Mouse (Mus musculus): ENCODE measurements at regions not wholly inside any gene's neighbourhood (a gene's known extent, or its start where the extent isn't known, plus 50 kb on each side); places are given as distances from the start of the nearest gene placed in this dataset.

GRCm38 (mm10) chr2:160507816-160508564, 137.7 kb upstream of the Top1 start:
- no peaks in the 10 kb centered on the region for H3K27me3 ChIP-seq
- H3K27ac ChIP-seq (replicated peaks): peak overlapping the region; percentile 69
- H3K4me2 ChIP-seq (replicated peaks): peak overlapping the region; percentile 6; the same call in 1 of the 2 replicates
- peaks cover 30% of the 10 kb centered on the region for H3K4me1 ChIP-seq
- WGBS: 52% methylated on average over 22 of the region's 22 CpGs
- ATAC-seq (ENCODE audit: low FRiP score, low read depth): peak; percentile 72; the same call in 1 of the 2 replicates
- no peaks in the 10 kb centered on the region for H3K36me3 ChIP-seq
- H3K9ac ChIP-seq (replicated peaks): no peak overlapping the region
- H3K4me3 ChIP-seq: no peak overlapping the region
- no peaks in the 10 kb centered on the region for H3K9me3 ChIP-seq

DNA sequence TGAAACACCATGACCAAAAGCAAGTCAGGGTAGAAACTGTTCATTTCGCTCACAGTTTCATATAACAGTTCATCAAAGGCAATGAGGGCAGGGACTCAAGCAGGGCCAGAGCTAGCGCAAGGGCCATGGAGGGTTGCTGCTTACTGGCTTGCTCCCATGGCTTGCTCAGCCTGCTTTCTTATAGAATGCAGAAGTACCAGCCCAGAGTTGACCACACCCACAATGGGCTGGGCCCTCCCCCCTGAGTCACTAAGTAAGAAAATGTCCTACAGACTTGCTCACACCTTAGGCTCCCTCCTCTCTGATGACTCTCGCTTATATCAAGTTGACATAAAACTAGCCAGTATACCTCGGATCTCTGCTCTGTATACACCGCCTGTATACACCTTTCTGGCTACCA, 135.5 kb upstream of the Top1 start:
- Histone ChIP-seq H3K4me3 (no peak overlapping the region), H3K4me1 (peaks cover 18% of the 10 kb centered on the region), H3K4me2 (replicated peaks) (no peak overlapping the region), H3K36me3 (no peaks in the 10 kb centered on the region), H3K9ac (replicated peaks) (no peak overlapping the region), H3K27me3 (no peaks in the 10 kb centered on the region), H3K27ac (replicated peaks) (no peak overlapping the region), H3K9me3 (no peaks in the 10 kb centered on the region)
- no peak for ATAC-seq (ENCODE audit: low FRiP score, low read depth)
- WGBS: 88% methylated on average over 5 of the region's 5 CpGs

DNA sequence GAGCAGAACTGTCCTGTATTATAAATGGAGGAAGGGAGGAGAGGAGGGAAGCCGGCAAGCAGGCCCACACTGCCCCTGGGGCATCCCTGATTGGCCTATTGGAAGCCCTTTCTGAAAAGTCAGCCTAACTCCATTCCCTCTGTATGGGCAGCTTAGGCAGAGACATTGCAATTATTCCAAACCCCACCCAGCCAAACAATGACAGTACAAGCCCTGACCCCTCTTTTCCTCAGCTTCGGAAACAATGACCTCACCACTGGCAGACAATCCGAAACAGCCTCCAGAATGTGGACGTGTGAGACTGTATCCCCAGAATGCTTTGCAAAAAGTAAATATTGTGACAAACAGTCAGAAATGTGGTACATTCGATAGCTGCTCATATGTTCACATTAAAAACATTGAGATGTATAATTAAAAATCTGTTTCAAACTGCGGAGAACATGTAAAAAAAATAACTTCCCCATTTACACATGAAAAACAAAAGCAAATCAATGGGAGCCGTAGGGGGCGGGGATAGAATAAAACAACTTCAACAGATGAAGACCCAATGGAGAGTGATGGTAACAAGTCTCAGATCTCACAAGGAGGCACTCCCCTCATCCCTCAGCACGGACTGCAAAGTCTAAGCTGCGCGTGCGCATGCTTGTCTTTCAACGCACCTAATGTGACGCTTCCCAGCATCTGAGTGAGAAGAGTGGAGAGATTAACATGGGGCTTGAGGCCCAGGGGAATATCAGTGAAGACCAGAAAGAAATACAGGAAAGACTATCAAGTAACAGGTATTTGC, 134.9 kb upstream of the Top1 start:
- no peak overlapping the region for H3K27ac ChIP-seq (replicated peaks)
- 51% methylated on average over 14 of the region's 14 CpGs for WGBS

GRCm38 (mm10) chr2:160515621-160516020, 130.1 kb upstream of the Top1 start:
- Histone ChIP-seq H3K9me3 (no peaks in the 10 kb centered on the region), H3K27ac (replicated peaks) (no peak overlapping the region), H3K4me1 (peaks cover 8% of the 10 kb centered on the region), H3K4me2 (replicated peaks) (no peak overlapping the region), H3K27me3 (no peaks in the 10 kb centered on the region), H3K36me3 (no peaks in the 10 kb centered on the region), H3K4me3 (no peak overlapping the region), H3K9ac (replicated peaks) (no peak overlapping the region)
- ATAC-seq (ENCODE audit: low FRiP score, low read depth): no peak
- WGBS: 56% methylated on average over 6 of the region's 6 CpGs

More for the DNA sequence above, 134.9 kb upstream of the Top1 start:
- no peaks in the 10 kb centered on the region for H3K36me3 ChIP-seq
- no peak overlapping the region for H3K4me3 ChIP-seq
- no peaks in the 10 kb centered on the region for H3K27me3 ChIP-seq
- no peaks in the 10 kb centered on the region for H3K9me3 ChIP-seq
- H3K9ac ChIP-seq (replicated peaks): no peak overlapping the region
- H3K4me1 ChIP-seq: peaks cover 18% of the 10 kb centered on the region
- ATAC-seq (ENCODE audit: low FRiP score, low read depth): no peak
- H3K4me2 ChIP-seq (replicated peaks): no peak overlapping the region

- H3K9ac ChIP-seq (replicated peaks): no peak overlapping the region
- no peaks in the 10 kb centered on the region for H3K27me3 ChIP-seq
- H3K4me2 ChIP-seq (replicated peaks): no peak overlapping the region
- WGBS: 13% methylated on average over 6 of the region's 6 CpGs
- ATAC-seq (ENCODE audit: low FRiP score, low read depth): no peak
- no peak overlapping the region for H3K27ac ChIP-seq (replicated peaks)
- H3K4me1 ChIP-seq: peaks cover 6% of the 10 kb centered on the region; the same call in 1 of the 2 replicates
- H3K9me3 ChIP-seq: no peaks in the 10 kb centered on the region
- no peaks in the 10 kb centered on the region for H3K36me3 ChIP-seq
- no peak overlapping the region for H3K4me3 ChIP-seq
Measured at GRCm38 (mm10) chr2:160516526-160516925, 129.2 kb upstream of the Top1 start.

DNA sequence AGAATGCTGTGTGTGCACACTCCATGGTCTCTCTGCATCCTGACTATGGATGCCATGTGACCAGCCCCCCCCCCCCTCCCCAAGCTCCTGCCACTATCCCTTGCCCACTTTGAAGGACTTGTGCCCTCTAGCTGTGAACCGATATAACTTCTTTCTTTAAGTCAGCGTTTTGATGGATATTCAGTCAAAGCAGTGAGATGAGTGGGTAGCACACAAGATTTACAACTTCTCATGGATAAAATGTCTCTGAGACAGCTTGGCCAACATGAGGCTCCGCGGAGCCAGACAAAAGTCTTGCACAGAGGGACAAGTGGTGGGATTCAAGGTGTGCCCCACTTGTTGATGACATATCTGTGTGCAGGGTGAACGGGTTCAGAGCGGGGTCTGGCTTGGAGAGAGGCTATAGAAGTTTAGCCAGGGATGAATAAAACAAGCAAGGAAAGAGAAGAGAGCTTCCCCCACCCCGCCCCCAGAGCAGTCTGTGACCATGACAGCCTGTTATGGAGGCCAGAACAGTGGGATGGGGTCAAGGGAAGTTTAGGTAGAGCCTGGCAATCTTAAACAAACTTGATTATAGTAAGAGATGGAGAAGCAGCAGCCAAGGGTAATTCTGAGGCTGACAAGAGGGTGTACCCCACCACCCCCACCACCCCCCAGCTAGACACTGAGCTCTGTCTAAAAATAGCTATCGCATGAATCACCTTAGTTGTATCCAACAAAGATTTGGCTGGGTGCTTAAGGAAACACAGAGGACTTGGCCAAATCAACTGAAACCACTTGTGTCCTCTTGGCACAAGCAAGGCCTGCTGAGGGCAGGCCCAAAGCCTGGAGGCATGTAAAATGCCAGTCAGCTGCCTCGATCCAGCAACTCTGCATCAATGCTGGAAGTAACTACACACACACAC, 120.1 kb upstream of the Top1 start:
- no peaks in the 10 kb centered on the region for H3K36me3 ChIP-seq
- H3K9ac ChIP-seq (replicated peaks): no peak overlapping the region
- no peak overlapping the region for H3K4me2 ChIP-seq (replicated peaks)
- H3K27me3 ChIP-seq: no peaks in the 10 kb centered on the region
- 0 out of 2 replicates have a peak, but pooled peaks cover 10% of the 10 kb centered on the region for H3K4me1 ChIP-seq
- H3K9me3 ChIP-seq: no peaks in the 10 kb centered on the region
- no peak overlapping the region for H3K4me3 ChIP-seq
- no peak for ATAC-seq (ENCODE audit: low FRiP score, low read depth)
- no peak overlapping the region for H3K27ac ChIP-seq (replicated peaks)
- 83% methylated on average over 9 of the region's 9 CpGs for WGBS

DNA sequence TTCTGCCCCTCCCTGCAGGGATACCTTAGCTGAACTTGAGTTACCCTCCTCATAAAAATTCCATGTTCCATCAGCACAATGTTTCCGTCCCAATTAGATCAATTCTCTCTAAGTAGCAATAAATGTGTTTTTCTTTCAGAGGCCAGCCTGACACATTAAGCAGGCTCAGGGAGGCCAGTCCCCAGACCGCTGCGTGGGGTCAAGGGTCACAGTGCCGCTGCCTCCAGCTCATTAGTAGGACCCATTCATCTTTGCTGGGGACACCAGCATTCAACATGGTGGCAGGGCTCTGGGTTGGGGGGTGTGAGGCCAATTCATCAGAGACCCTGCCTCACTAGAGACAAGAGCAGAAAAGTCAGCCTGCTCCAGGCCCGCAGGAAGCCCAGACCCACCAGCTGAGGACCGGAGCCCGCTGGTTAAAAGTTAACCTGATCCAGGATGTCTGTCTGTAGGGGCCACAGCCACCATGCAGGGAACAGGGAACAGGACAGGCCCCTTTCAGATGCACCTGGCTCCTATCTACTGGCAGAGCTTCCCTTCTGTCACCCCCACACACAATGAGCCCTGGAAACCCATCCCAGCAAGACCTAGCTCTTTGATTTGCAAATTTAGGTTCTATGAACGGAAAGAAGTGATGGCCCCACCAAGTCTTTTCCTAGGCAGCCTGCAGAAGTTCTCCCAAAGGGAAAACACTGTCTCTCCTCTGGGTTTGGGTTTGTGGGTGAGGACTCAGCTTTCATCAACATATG, 119.1 kb upstream of the Top1 start:
- no peak for ATAC-seq (ENCODE audit: low FRiP score, low read depth)
- Histone ChIP-seq H3K9me3 (no peaks in the 10 kb centered on the region), H3K36me3 (no peaks in the 10 kb centered on the region), H3K9ac (replicated peaks) (no peak overlapping the region), H3K4me1 (0 out of 2 replicates have a peak, but pooled peaks cover 10% of the 10 kb centered on the region), H3K27me3 (no peaks in the 10 kb centered on the region), H3K27ac (replicated peaks) (no peak overlapping the region), H3K4me2 (replicated peaks) (no peak overlapping the region), H3K4me3 (no peak overlapping the region)
- 51% methylated on average over 8 of the region's 8 CpGs for WGBS

GRCm38 (mm10) chr2:160529306-160529705, 116.4 kb upstream of the Top1 start:
- Histone ChIP-seq H3K27ac (replicated peaks) (no peak overlapping the region), H3K9me3 (no peaks in the 10 kb centered on the region), H3K27me3 (no peaks in the 10 kb centered on the region), H3K4me1 (0 out of 2 replicates have a peak, but pooled peaks cover 10% of the 10 kb centered on the region), H3K9ac (replicated peaks) (no peak overlapping the region), H3K4me2 (replicated peaks) (no peak overlapping the region), H3K36me3 (no peaks in the 10 kb centered on the region), H3K4me3 (no peak overlapping the region)
- ATAC-seq (ENCODE audit: low FRiP score, low read depth): no peak
- WGBS: 80% methylated on average over 7 of the region's 7 CpGs

- Histone ChIP-seq H3K9me3 (no peaks in the 10 kb centered on the region), H3K4me2 (replicated peaks) (no peak overlapping the region), H3K4me1 (0 out of 2 replicates have a peak, but pooled peaks cover 10% of the 10 kb centered on the region), H3K27me3 (no peaks in the 10 kb centered on the region), H3K36me3 (no peaks in the 10 kb centered on the region), H3K27ac (replicated peaks) (no peak overlapping the region), H3K4me3 (no peak overlapping the region), H3K9ac (replicated peaks) (no peak overlapping the region)
- no peak for ATAC-seq (ENCODE audit: low FRiP score, low read depth)
- 69% methylated on average over 3 of the region's 3 CpGs for WGBS
Measured at GRCm38 (mm10) chr2:160530377-160530776, 115.3 kb upstream of the Top1 start.

GRCm38 (mm10) chr2:160537319-160537719, 108.4 kb upstream of the Top1 start:
- Histone ChIP-seq H3K4me1 (0 out of 2 replicates have a peak, but pooled peaks cover 2% of the 10 kb centered on the region), H3K27me3 (peaks cover 3% of the 10 kb centered on the region), H3K9ac (replicated peaks) (no peak overlapping the region), H3K36me3 (no peaks in the 10 kb centered on the region), H3K9me3 (no peaks in the 10 kb centered on the region), H3K4me3 (no peak overlapping the region), H3K27ac (replicated peaks) (no peak overlapping the region), H3K4me2 (replicated peaks) (no peak overlapping the region)
- 57% methylated on average over 8 of the region's 8 CpGs for WGBS
- no peak for ATAC-seq (ENCODE audit: low FRiP score, low read depth)

DNA sequence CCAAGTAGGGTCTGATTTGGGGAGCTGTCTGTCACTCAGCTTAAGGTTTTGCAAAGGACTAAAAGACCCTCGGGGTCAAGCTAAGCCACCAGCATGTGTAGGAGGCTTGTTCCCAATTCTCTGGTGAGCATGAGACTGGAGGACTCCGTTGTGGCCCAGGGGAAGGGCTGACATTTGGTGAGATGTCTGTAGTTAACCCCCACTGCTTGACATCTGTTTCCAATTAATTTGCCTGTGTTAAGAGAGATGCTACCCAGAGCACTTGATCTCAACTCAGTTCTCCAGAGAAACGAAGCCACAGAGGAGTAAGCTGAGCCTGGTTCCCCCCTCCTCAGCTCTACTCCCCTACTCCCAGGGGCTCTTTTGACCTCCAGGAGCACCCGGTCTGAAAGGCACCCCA, 100.2 kb upstream of the Top1 start:
- Histone ChIP-seq H3K4me2 (replicated peaks) (no peak overlapping the region), H3K4me3 (no peak overlapping the region), H3K9me3 (no peaks in the 10 kb centered on the region), H3K27ac (replicated peaks) (no peak overlapping the region), H3K4me1 (no peaks in the 10 kb centered on the region), H3K27me3 (no peaks in the 10 kb centered on the region), H3K9ac (replicated peaks) (no peak overlapping the region), H3K36me3 (no peaks in the 10 kb centered on the region)
- ATAC-seq (ENCODE audit: low FRiP score, low read depth): no peak
- 47% methylated on average over 4 of the region's 4 CpGs for WGBS
